Mouse (Mus musculus) stomach, postnatal 0 days (tissue): Measurements from ENCODE around the gene Brf1.

Experiments
- CTCF ChIP-seq: IDR thresholded peaks from 2 replicates; pipeline ENCODE4 v1.5.1; 2016; ENCODE audit warnings: antibody characterized with exemption, low read depth, mild to moderate bottlenecking, moderate library complexity
- EP300 ChIP-seq: optimal IDR thresholded peaks from 2 replicates; pipeline ENCODE3; 2016; ENCODE audit warnings: antibody characterized with exemption

- TF ChIP-seq EP300 (no peak), CTCF (peak; percentile 76)
These were observed 44.6 kb upstream of the Brf1 start for GRCm38 (mm10) chr12:113044916-113045677.
